9 mouse cellular contexts compared by ENCODE assay signal in genomic region chr10:43043351-43044209, GRCm38 (mm10).
DNase-seq lines count a peak whose midpoint lies in the region; ATAC-seq and TF ChIP-seq lines count a peak whose summit lies in the region.
"Had no signal": no experiment of that assay in that cellular context is flagged by ENCODE, and none has a peak within 500 bp of the region (broad histone marks: within the 10 kb centered on the region; RNA-seq: fewer than 3 reads in every experiment).

No protein-coding gene starts in this region.

- TF ChIP-seq CTCF in left cerebral cortex, adult 2 months (IDR thresholded peaks at IDR 0.05) = no peak

- no peaks in the 10 kb centered on the region for H3K27me3 ChIP-seq in forebrain, embryonic 14.5 days (replicated peaks; ENCODE audit: control insufficient read depth, insufficient read depth, low read length)
- no peaks in the 10 kb centered on the region for H3K27me3 ChIP-seq in hindbrain, embryonic 16.5 days (replicated peaks; ENCODE audit: control insufficient read depth, insufficient read depth, low read length)
- no peaks in the 10 kb centered on the region for H3K27me3 ChIP-seq in neural tube, embryonic 14.5 days (ENCODE audit: control insufficient read depth, insufficient read depth, low read length)

- intact Hi-C loops in left cerebral cortex, adult 2 months (cut with DNase I) = no loop called here
- intact Hi-C loops in left cerebral cortex, postnatal 14 days (cut with DNase I) = no loop called here

- ATAC-seq in forebrain, embryonic 14.5 days = peak; percentile 82
- peak; percentile 71 for ATAC-seq in hindbrain, embryonic 16.5 days
- peak; percentile 80 for ATAC-seq in neural tube, embryonic 14.5 days (ENCODE audit: low read depth)
- ATAC-seq in erythroid progenitor cell, adult 5-6 weeks (replicated peaks; ENCODE audit: low FRiP score, poor library complexity, severe bottlenecking) = no peak

- no peak overlapping the region for H3K9ac ChIP-seq in forebrain, embryonic 14.5 days (ENCODE audit: low read length)
- peak overlapping the region; percentile 52 for H3K9ac ChIP-seq in hindbrain, embryonic 16.5 days (ENCODE audit: low read depth, low read length)
- no peak overlapping the region for H3K9ac ChIP-seq in neural tube, embryonic 14.5 days (replicated peaks; ENCODE audit: low read depth, low read length)

- 0 out of 2 replicates have a peak overlapping the region, but pooled peaks have one; percentile 24 for H3K27ac ChIP-seq in left cerebral cortex, adult 2 months
- peak overlapping the region; percentile 83 for H3K27ac ChIP-seq in forebrain, embryonic 14.5 days (ENCODE audit: low read depth, low read length)
- H3K27ac ChIP-seq in hindbrain, embryonic 16.5 days (ENCODE audit: low read depth, low read length) = peak overlapping the region; percentile 81
- peak overlapping the region; percentile 61 for H3K27ac ChIP-seq in neural tube, embryonic 14.5 days (ENCODE audit: low read depth, low read length)
- H3K27ac ChIP-seq: macrophage had no signal

- no peaks in the 10 kb centered on the region for H3K36me3 ChIP-seq in forebrain, embryonic 14.5 days (ENCODE audit: control insufficient read depth, insufficient read depth, low read length)
- H3K36me3 ChIP-seq in hindbrain, embryonic 16.5 days (ENCODE audit: control insufficient read depth, insufficient read depth, low read length) = peaks cover 3% of the 10 kb centered on the region; the same call in 1 of the 2 replicates
- no peaks in the 10 kb centered on the region for H3K36me3 ChIP-seq in neural tube, embryonic 14.5 days (ENCODE audit: control insufficient read depth, insufficient read depth, low read length)

- H3K9me3 ChIP-seq in forebrain, embryonic 14.5 days (replicated peaks; ENCODE audit: control insufficient read depth, low read length) = no peaks in the 10 kb centered on the region
- H3K9me3 ChIP-seq in hindbrain, embryonic 16.5 days (ENCODE audit: control insufficient read depth, low read length) = no peaks in the 10 kb centered on the region; the same call in 1 of the 2 replicates
- no peaks in the 10 kb centered on the region for H3K9me3 ChIP-seq in neural tube, embryonic 14.5 days (ENCODE audit: control insufficient read depth, low read length)

- no peak overlapping the region for H3K4me2 ChIP-seq in forebrain, embryonic 14.5 days (ENCODE audit: low read length)
- H3K4me2 ChIP-seq in hindbrain, embryonic 16.5 days (ENCODE audit: low read length) = 0 out of 2 replicates have a peak overlapping the region, but pooled peaks have one; percentile 3
- no peak overlapping the region for H3K4me2 ChIP-seq in neural tube, embryonic 14.5 days (ENCODE audit: low read depth, low read length)

- no peak overlapping the region for H3K4me3 ChIP-seq in left cerebral cortex, adult 2 months
- no peak overlapping the region for H3K4me3 ChIP-seq in forebrain, embryonic 14.5 days (ENCODE audit: low read depth, low read length)
- H3K4me3 ChIP-seq in hindbrain, embryonic 16.5 days (ENCODE audit: low read length) = no peak overlapping the region
- H3K4me3 ChIP-seq in neural tube, embryonic 14.5 days (ENCODE audit: low read depth, low read length) = no peak overlapping the region

- peaks cover 7% of the 10 kb centered on the region for H3K4me1 ChIP-seq in forebrain, embryonic 14.5 days (ENCODE audit: control insufficient read depth, insufficient read depth, low read length)
- H3K4me1 ChIP-seq in hindbrain, embryonic 16.5 days (ENCODE audit: control insufficient read depth, insufficient read depth, low read depth, low read length) = peaks cover 20% of the 10 kb centered on the region
- H3K4me1 ChIP-seq in neural tube, embryonic 14.5 days (ENCODE audit: control insufficient read depth, insufficient read depth, low read length) = peaks cover 14% of the 10 kb centered on the region

- no peak for DNase-seq in left cerebral cortex, adult 2 months (ENCODE audit: extremely low spot score in 1 of 2, low spot score in 2 of 2)
- DNase-seq in left cerebral cortex, adult 11 months (ENCODE audit: low spot score) = no peak
- DNase-seq in forebrain, embryonic 14.5 days (ENCODE audit: low spot score) = peak; percentile 66
- no peak for DNase-seq in left cerebral cortex, postnatal 14 days (ENCODE audit: low spot score in 2 of 2)
- no peak for DNase-seq in kidney, adult 8-10 months

- WGBS in forebrain, embryonic 14.5 days = 20% methylated on average over 7 of the region's 7 CpGs
- 16% methylated on average over 7 of the region's 7 CpGs for WGBS in hindbrain, embryonic 16.5 days
- WGBS in neural tube, embryonic 14.5 days = 13% methylated on average over 7 of the region's 7 CpGs

Comparison
In these comparisons a context has a peak if more than half of its experiments do, and no peak if none do; other contexts are left out.
1. H3K27ac ChIP-seq: peak in every context shown above with its lines; median percentile 83 in forebrain, embryonic 14.5 days; 81 in hindbrain, embryonic 16.5 days; 61 in neural tube, embryonic 14.5 days; 24 in left cerebral cortex, adult 2 months.